Mouse (Mus musculus) heart, postnatal 25 days (tissue): ENCODE data around the gene Limk2. TPM values are rescaled to one million over a fixed set of nuclear protein-coding genes. Genes with fewer than 3 reads are reported as not detected.
A peak's percentile ranks its signal among the peaks of the same experiment; 100 is the strongest.

ENCODE experiments used
- DNase-seq: peaks from one replicate; pipeline ENCODE4 v3.0.0; 2022; ENCODE audit warnings: low spot score
- intact Hi-C: fragments of 180-260 bp; cut with DNase I; formaldehyde crosslinking; loops from one replicate; pipeline ENCODE4 v1.15.1; 2025
- total RNA-seq, 2 experiments: library from RNA; stranded (reverse); gene quantifications; 2 replicates each; pipeline ENCODE4 v1.2.3; 2021

Limk2 gene
- 10 to 100 TPM; 17.2 to 18.5 TPM for total RNA-seq

- intact Hi-C loops = loop anchor here (1.0 to 5.0 kb wide), 3 partner anchors 22 to 62 kb away; partner anchors contain the start of gene Rnf185
- DNase-seq = peak; percentile 75
These were observed at the start of gene Limk2 for GRCm38 (mm10) chr11:3408997-3409732. Gene Limk2 (minus strand): TSS chr11:3409189.

- no peak for DNase-seq
- intact Hi-C loops = no loop called here
These were observed 49.6 kb upstream of the Limk2 start for GRCm38 (mm10) chr11:3458428-3459104.

DNA sequence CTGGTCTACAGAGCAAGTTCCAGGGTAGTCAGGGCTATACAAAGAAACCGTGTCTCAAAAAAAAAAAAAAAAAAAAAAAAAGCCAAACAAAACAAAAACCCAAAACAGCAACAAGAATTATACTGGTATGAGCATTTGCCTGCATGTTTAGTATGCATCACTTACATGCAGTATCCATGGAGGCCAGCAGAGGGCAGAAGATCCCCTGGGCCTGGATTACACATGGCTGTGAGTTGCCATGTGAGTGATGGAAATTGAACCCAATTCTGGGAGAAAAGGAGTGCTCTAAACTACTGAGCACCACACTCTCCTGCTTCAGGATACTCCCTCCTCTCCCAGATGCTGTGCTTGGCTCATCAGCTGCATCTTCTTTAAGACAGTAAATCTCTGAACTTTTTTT, 47.4 kb upstream of the Limk2 start:
- DNase-seq = peak; percentile 11
- intact Hi-C loops = no loop called here

DNA sequence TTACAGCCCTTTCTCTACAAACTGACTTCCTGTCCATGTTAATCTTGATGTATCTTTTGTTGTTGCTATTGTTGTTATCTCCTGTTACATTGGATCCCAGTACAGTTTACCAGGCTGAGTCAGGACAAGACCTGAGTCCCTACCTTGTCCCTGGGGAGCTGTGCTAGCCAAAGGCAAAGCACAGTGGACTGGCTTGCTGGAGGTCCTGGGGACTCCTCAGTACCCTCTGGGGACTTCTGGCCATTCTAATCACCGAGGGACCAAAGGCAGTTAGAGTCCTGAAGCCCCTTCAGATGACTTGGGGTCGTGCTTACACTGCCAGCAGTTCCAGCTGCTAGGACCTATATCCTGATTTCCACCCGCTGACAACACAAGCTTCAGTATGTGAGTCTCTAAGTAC, 45.5 kb upstream of the Limk2 start:
- intact Hi-C loops = loop anchor here (5.0 kb wide), 1 partner anchor 47 kb away; the partner anchor contains the start of gene Limk2
- no peak for DNase-seq

- intact Hi-C loops = loop anchor here (5.0 kb wide), 1 partner anchor 46 kb away; the partner anchor contains the start of gene Limk2
- no peak for DNase-seq
These were observed 44.5 kb upstream of the Limk2 start for GRCm38 (mm10) chr11:3453467-3453866.

DNA sequence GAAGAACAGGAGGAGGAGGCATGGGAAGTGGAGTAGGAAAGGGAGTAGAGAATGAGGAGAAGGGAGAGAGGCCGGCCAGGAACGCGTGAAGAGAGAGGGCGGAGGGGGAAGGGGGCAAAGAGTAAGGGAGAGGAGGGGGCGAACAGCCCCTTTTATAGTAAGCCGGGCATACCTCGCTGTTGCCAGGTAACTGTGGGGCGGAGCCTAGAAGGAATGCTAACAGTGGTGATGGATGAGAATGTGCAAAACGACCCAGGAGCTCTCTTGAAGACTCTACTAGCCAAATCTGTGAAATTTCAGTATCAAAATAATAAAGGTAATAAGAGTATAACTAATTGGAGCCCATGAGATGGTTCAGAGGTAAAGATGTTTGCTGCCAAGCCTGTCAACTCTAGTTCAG, 43.8 kb upstream of the Limk2 start:
- intact Hi-C loops = loop anchor here (5.0 kb wide), 1 partner anchor 45 kb away; the partner anchor contains the start of gene Limk2
- no peak for DNase-seq

- intact Hi-C loops = loop anchor here (5.0 kb wide), 1 partner anchor 45 kb away; the partner anchor contains the start of gene Limk2
- peak; percentile 91 for DNase-seq
These were observed 43.2 kb upstream of the Limk2 start, which contains the start of gene Rnf185 for GRCm38 (mm10) chr11:3452167-3452639. Gene Rnf185 (minus strand): TSS chr11:3452363.

DNA sequence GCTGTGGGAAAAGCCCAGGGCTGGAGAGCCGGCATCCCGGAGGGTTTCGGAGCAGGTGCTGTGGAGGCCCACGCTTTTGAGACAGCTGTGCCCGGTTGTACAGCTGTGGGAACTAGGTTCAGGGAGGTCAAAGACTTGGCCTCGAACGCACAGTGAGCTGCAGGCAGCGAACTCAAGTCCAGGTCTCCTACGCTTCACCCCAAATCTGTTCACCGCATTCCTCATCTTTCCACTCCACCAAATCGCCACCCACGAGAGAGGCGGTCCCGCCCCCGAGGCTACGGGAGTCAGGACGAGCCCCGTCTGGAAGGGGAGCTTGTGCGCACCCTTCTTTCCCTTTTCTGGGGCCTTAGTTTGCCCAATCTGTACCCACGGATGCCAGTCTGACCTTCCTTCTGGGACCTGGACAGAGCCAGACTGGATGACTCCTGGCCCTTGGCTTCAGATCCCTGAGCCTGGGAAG, 42.7 kb upstream of the Limk2 start:
- intact Hi-C loops = loop anchor here (1.0 to 5.0 kb wide), 2 partner anchors 44 to 64 kb away; partner anchors contain the start of gene Limk2
- DNase-seq = no peak

GRCm38 (mm10) chr11:3444875-3445274, 35.9 kb upstream of the Limk2 start:
- DNase-seq = no peak
- intact Hi-C loops = no loop called here

- no peak for DNase-seq
- intact Hi-C loops = no loop called here
These were observed 34.1 kb upstream of the Limk2 start for GRCm38 (mm10) chr11:3443091-3443490.

- intact Hi-C loops = no loop called here
- DNase-seq = no peak
These were observed 33.7 kb upstream of the Limk2 start for GRCm38 (mm10) chr11:3442677-3443076.

GRCm38 (mm10) chr11:3441696-3442443, 32.9 kb upstream of the Limk2 start:
- intact Hi-C loops = no loop called here
- DNase-seq = no peak

DNA sequence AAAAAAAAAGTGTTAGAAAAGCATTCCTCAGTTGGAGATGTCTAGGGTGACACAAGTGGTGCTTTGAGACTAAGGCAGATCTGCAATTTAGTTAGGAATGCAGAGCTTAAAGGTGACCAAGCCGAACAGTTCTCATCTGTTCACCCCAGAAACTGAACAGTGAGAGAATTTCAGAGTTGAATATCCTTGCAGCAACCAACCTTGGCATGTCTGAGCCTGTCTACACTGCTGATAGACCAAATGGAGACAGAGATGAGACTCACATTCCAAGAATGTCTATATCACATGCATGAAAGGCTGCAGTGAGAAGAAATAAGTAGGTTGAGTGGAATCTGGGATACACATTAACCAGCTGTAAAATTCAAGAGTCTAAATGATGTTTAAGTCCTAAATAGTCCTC, 28.6 kb upstream of the Limk2 start:
- intact Hi-C loops = no loop called here
- DNase-seq = no peak

- no peak for DNase-seq
- intact Hi-C loops = no loop called here
These were observed 24.8 kb upstream of the Limk2 start for GRCm38 (mm10) chr11:3433809-3434208.

GRCm38 (mm10) chr11:3431976-3432603, 23.1 kb upstream of the Limk2 start:
- DNase-seq = no peak
- intact Hi-C loops = no loop called here

GRCm38 (mm10) chr11:3431515-3431914, 22.5 kb upstream of the Limk2 start:
- intact Hi-C loops = no loop called here
- DNase-seq = no peak

DNA sequence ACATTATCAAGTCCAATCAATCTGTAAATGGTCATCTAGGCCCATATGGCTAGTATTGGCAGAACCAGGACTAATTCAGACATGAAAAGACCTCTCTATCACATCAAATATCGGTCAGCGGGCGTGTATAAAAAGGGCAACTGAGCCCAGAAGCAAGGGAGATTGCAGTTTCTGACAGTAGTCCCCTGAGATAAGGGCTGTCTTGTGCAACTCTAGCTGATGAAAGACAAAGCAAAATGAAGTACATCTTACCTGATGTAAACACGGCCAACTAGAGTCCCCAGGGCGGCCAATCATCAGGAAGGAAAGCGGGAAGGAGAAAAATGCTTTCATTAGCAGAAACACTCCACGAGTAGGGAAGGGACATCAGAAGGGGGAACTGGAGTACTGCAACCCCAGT, 19.6 kb upstream of the Limk2 start:
- no peak for DNase-seq
- intact Hi-C loops = no loop called here

DNA sequence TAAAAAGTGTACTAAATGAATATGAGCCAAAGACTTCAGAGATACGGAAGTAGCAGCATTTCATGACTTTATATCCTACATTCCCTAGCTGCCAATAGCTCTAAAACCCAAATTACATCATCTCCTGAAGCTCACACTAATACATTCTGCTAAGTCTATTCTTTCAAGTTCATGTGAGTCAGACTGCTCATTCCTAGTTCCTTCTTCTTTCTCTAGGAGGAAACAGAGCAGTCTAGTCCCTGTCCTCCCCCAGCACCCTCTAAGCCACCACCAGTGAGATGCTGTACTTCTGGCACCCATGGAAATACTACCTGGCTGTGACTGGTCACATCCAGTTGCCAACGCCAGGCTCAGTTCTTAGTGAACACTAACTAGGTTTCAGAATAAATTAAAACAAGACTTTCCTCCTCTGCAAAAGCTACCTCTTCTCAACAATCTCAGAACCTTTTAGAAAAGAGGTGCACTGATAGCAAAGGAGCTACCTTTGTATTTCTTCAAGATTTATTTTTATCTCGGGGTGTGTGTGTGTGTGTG, 18.8 kb upstream of the Limk2 start:
- no peak for DNase-seq
- intact Hi-C loops = no loop called here

DNA sequence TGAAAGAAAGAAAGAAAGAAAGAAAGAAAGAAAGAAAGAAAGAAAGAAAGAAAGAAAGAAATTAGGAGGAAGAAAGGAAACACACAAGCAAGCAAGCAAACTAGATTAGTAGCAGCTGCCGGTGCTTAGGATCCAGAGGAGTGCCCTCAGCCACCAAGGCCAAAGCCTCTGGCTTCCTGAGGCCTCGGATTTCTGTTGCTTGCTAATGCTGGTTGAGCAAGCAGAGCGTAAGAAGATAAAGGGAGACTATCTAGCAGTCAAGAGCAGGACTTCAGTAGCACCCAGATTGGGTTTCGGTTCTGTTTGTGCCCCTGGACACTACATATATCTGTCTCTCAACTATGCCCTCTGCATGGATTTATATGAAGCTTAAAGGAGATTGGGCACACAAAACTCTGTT, 13.3 kb upstream of the Limk2 start:
- intact Hi-C loops = no loop called here

More for the DNA sequence above, 13.3 kb upstream of the Limk2 start:
- no peak for DNase-seq
